Mouse (Mus musculus) olfactory bulb, adult 2 months (tissue): ENCODE measurements around the gene Psg21.

Experiments used
- CTCF ChIP-seq: fragments of 200-500 bp; IDR thresholded peaks from 2 replicates; pipeline ENCODE4 v1.5.1; 2012; ENCODE audit warnings: low read depth, mild to moderate bottlenecking, low read length, moderate library complexity; ENCODE audit not compliant: insufficient read depth
- POLR2A ChIP-seq: fragments of 200-500 bp; IDR thresholded peaks from 2 replicates; pipeline ENCODE4 v1.6.1; 2012; ENCODE audit warnings: mild to moderate bottlenecking, low read depth, low read length, moderate library complexity; ENCODE audit not compliant: insufficient read depth

DNA sequence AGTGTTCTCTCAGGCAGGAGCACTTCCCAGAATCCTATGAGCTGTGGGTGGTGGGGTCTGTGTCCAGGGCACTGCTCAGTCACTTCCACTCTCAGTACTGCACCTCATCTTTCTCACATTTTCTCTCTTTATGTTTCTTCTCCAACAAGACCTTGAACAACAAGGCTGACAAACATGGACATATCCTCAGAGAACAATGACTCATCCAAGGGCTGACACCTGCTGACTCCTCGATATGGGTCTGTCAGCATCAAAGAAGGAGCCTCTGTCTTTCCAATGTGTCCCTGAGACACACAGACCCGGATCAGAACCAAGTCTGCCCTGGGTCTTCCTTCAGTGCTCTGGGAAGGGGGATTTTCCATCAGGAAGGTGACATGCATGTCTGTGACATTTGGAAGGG lies 29.6 kb upstream of the Psg21 start, which contains the start of gene Psg20:
- no peak for TF ChIP-seq POLR2A
- TF ChIP-seq CTCF: no peak
